Mouse (Mus musculus) activated CD4-positive, CD25-positive, alpha-beta regulatory T cell, adult 4 months (primary cell): ENCODE data around the gene Pnkp. TPM values are rescaled to one million over a fixed set of nuclear protein-coding genes. Genes with fewer than 3 reads are reported as not detected.

Source experiments
- polyA plus RNA-seq, 2 experiments: library from polyadenylated mRNA; unstranded; fragments of 100-300 nt; shearing (Covaris generic); gene quantifications; one replicate each; pipeline ENCODE4 v1.2.1; 2017

The Pnkp gene
- polyA plus RNA-seq, 2 experiments from 2014 or later = 41.4 to 48.8 TPM

Other genes with a start within 250 kb of the Pnkp start
- gene Myh14, start 186.3 kb upstream of the Pnkp start, polyA plus RNA-seq = under 1 TPM in 1 of 2 experiments, not detected in 1; 0.38 TPM
- not detected for gene Izumo2, start 148.4 kb upstream of the Pnkp start, polyA plus RNA-seq
- 10 to 100 TPM; 60.2 to 68.7 TPM for gene Vrk3, start 108.7 kb upstream of the Pnkp start, polyA plus RNA-seq
- under 1 TPM; 0.33 to 0.60 TPM for gene Zfp473, start 106.1 kb upstream of the Pnkp start, polyA plus RNA-seq
- gene Nup62, start 41.1 kb upstream of the Pnkp start, polyA plus RNA-seq = 10 to 100 TPM; 32.1 to 47.7 TPM
- 1 to 10 TPM; 2.0 to 4.1 TPM for gene Il4i1, start 40.8 kb upstream of the Pnkp start, polyA plus RNA-seq
- 1 to 10 TPM in 1 of 2 experiments, not detected in 1; 1.1 TPM for gene Atf5, start 40.5 kb upstream of the Pnkp start, polyA plus RNA-seq
- gene Akt1s1, start 8.1 kb upstream of the Pnkp start, polyA plus RNA-seq = 1 to 10 TPM; 3.0 to 4.7 TPM
- gene Tbc1d17, start 8.1 kb upstream of the Pnkp start, polyA plus RNA-seq = 10 to 100 TPM; 41.0 to 63.7 TPM
- 1 to 10 TPM; 1.3 to 2.3 TPM for gene Ptov1, start 12.6 kb downstream of the Pnkp start, polyA plus RNA-seq
- gene Med25, start 35.6 kb downstream of the Pnkp start, polyA plus RNA-seq = 10 to 100 TPM; 12.2 to 20.1 TPM
- 10 to 100 TPM in 1 of 2 experiments, 1 to 10 TPM in 1; 7.3 to 19.3 TPM for gene Fuz, start 38.9 kb downstream of the Pnkp start, polyA plus RNA-seq
- gene Ap2a1, start 72.4 kb downstream of the Pnkp start, polyA plus RNA-seq = 1 to 10 TPM; 6.8 to 8.0 TPM
- gene Tsks, start 86.1 kb downstream of the Pnkp start, polyA plus RNA-seq = not detected
- gene Cpt1c, start 117.7 kb downstream of the Pnkp start, polyA plus RNA-seq = under 1 TPM; 0.80 to 0.98 TPM
- gene Prmt1, start 129.4 kb downstream of the Pnkp start, polyA plus RNA-seq = 100 to 1,000 TPM in 1 of 2 experiments, 10 to 100 TPM in 1; 38.0 to 103 TPM
- 100 to 1,000 TPM in 1 of 2 experiments, 10 to 100 TPM in 1; 88.9 to 129 TPM for gene Irf3, start 140.5 kb downstream of the Pnkp start, polyA plus RNA-seq
- gene Bcl2l12, start 141.6 kb downstream of the Pnkp start, polyA plus RNA-seq = 10 to 100 TPM; 18.4 to 31.8 TPM
- 1 to 10 TPM; 8.6 to 8.7 TPM for gene Scaf1, start 159.2 kb downstream of the Pnkp start, polyA plus RNA-seq
- 1 to 10 TPM; 4.5 to 6.1 TPM for gene Rras, start 160.8 kb downstream of the Pnkp start, polyA plus RNA-seq
- 10 to 100 TPM in 1 of 2 experiments, 1 to 10 TPM in 1; 9.5 to 11.4 TPM for gene Prr12, start 195.7 kb downstream of the Pnkp start, polyA plus RNA-seq
- 100 to 1,000 TPM; 143 to 161 TPM for gene Nosip, start 205.3 kb downstream of the Pnkp start, polyA plus RNA-seq
- gene Prrg2, start 205.5 kb downstream of the Pnkp start, polyA plus RNA-seq = 1 to 10 TPM in 1 of 2 experiments, under 1 TPM in 1; 0.41 to 1.2 TPM
- gene Rcn3, start 235.1 kb downstream of the Pnkp start, polyA plus RNA-seq = 1 to 10 TPM; 4.7 to 5.4 TPM
- 1 to 10 TPM in 1 of 2 experiments, under 1 TPM in 1; 0.78 to 1.1 TPM for gene Fcgrt, start 246.7 kb downstream of the Pnkp start, polyA plus RNA-seq